Mouse (Mus musculus): ENCODE measurements around the gene Il11ra1. TPM values are rescaled to one million over a fixed set of nuclear protein-coding genes. Genes with fewer than 3 reads are reported as not detected.
"Not testable (repeated sequence)": the region's sequence is repeated elsewhere in the genome, so short reads cannot be mapped to it uniquely, and the experiment has no call there.

Gene Il11ra1
- total RNA-seq, 2 experiments from 2014 or later: 105 TPM

GRCm38 (mm10) chr4:41679291-41679690, 20.5 kb upstream of the Il11ra1 start:
- no peak for DNase-seq

- no peak for DNase-seq
These were observed 18.6 kb upstream of the Il11ra1 start for GRCm38 (mm10) chr4:41681176-41681575.

GRCm38 (mm10) chr4:41681947-41682346, 17.8 kb upstream of the Il11ra1 start:
- DNase-seq: no peak

GRCm38 (mm10) chr4:41682789-41683188, 17.0 kb upstream of the Il11ra1 start:
- no peak for DNase-seq

- not testable (repeated sequence) for DNase-seq
These were observed 16.5 kb upstream of the Il11ra1 start for GRCm38 (mm10) chr4:41683303-41683702.

GRCm38 (mm10) chr4:41684131-41684930, 15.5 kb upstream of the Il11ra1 start:
- DNase-seq: not testable (repeated sequence)

- DNase-seq: not testable (repeated sequence)
These were observed 14.8 kb upstream of the Il11ra1 start for GRCm38 (mm10) chr4:41684931-41685453.

GRCm38 (mm10) chr4:41685882-41686492, 13.8 kb upstream of the Il11ra1 start:
- not testable (repeated sequence) for DNase-seq

GRCm38 (mm10) chr4:41688562-41688961, 11.2 kb upstream of the Il11ra1 start:
- not testable (repeated sequence) for DNase-seq

- DNase-seq: not testable (repeated sequence)
These were observed 9.8 kb upstream of the Il11ra1 start for GRCm38 (mm10) chr4:41690014-41690413.

- DNase-seq: not testable (repeated sequence)
These were observed 6.3 kb upstream of the Il11ra1 start for GRCm38 (mm10) chr4:41693511-41693910.

GRCm38 (mm10) chr4:41695800-41696199, 4.0 kb upstream of the Il11ra1 start:
- DNase-seq: not testable (repeated sequence)

GRCm38 (mm10) chr4:41696452-41696851, 3.3 kb upstream of the Il11ra1 start:
- DNase-seq: not testable (repeated sequence)

- DNase-seq: peak; percentile 85 to 91
These were observed 2.6 kb upstream of the Il11ra1 start, which contains the start of gene Cntfr for GRCm38 (mm10) chr4:41696930-41697841. Cntfr (minus strand) TSS chr4:41697089.

GRCm38 (mm10) chr4:41698421-41699016, 1.3 kb upstream of the Il11ra1 start:
- DNase-seq: peak; percentile 63 to 72

GRCm38 (mm10) chr4:41700224-41700623, 435 bp downstream of the Il11ra1 start:
- not testable (repeated sequence) for DNase-seq

- not testable (repeated sequence) for DNase-seq
These were observed 2.4 kb downstream of the Il11ra1 start for GRCm38 (mm10) chr4:41702226-41702625.

- DNase-seq: no peak
These were observed 4.9 kb downstream of the Il11ra1 start for GRCm38 (mm10) chr4:41704651-41705050.

GRCm38 (mm10) chr4:41705922-41706754, 6.3 kb downstream of the Il11ra1 start:
- no peak for DNase-seq

GRCm38 (mm10) chr4:41707011-41707535, 7.3 kb downstream of the Il11ra1 start:
- peak; percentile 65 to 76 for DNase-seq
